Mouse (Mus musculus): Measurements from ENCODE around the gene Dlgap4. TPM values are rescaled to one million over a fixed set of nuclear protein-coding genes. Genes with fewer than 3 reads are reported as not detected.
A peak's percentile ranks its signal among the peaks of the same experiment; 100 is the strongest.

The Dlgap4 gene
- polyA plus RNA-seq, 2 experiments, result 94.1 to 100 TPM

DNA sequence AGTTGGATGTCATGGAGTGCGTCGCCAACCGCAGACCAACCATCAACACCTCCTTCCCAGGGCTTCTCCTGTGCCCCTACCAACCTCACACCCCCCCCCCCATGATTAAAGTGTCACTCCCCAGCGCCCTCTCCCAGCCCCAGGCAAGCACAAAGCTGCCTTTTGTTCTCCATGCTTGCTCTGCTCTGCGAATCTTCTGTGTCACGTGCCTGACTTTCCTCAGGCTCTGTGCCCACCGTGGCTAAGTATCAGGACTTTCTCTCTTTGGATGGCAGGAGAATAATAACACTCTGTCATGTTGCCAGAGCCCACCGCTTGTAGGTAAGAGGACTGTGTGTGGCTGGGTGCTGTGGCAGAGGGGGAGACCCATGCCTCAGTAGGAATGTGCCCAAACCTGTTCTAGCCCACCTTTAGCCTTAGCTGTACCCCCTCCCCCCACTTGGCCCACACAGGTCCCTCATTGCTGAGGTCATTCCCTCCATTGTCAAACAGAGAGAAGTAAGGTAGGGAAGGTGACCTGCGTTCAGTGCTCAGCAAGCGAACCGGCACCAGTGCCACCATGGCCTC, 79.8 kb downstream of the Dlgap4 start:
- no peaks in the 10 kb centered on the region for H3K36me3 ChIP-seq (ENCODE audit: control insufficient read depth, insufficient read depth, low read length)
- no peaks in the 10 kb centered on the region for H3K27me3 ChIP-seq (ENCODE audit: control insufficient read depth, insufficient read depth, low read length)
- no peak for ATAC-seq (ENCODE audit: low FRiP score, low read depth)

DNA sequence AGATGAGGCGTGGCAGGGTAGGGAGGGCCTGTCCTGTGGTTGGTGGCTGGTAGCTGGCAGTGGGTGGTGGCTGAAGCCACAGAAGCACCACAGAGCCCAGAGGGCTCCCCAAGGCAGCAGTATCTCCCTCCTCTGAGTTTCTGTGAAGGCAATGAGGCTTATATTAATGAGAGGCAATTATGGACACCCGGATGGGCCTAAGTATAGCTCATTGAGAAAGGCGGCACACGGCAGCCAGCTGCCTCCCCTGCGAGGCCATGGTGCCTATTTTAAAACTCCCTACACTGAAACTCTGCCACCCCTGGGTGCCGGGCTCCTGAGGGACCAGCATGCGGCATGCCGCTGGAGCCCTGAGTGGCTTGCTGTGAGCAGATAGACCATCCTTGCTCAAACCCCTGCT, 83.8 kb downstream of the Dlgap4 start:
- H3K27me3 ChIP-seq (ENCODE audit: control insufficient read depth, insufficient read depth, low read length), result no peaks in the 10 kb centered on the region
- no peak overlapping the region for H3K27ac ChIP-seq (replicated peaks; ENCODE audit: low read depth, low read length)
- WGBS, result 70% methylated on average over 8 of the region's 8 CpGs
- no peaks in the 10 kb centered on the region for H3K9me3 ChIP-seq (ENCODE audit: control insufficient read depth, low read length)
- H3K9ac ChIP-seq (ENCODE audit: low read depth, low read length, severe bottlenecking), result no peak overlapping the region
- TF ChIP-seq POLR2A (IDR thresholded peaks at IDR 0.05; ENCODE audit: borderline replicate concordance, extremely low read depth, insufficient read depth, insufficient read length), result no peak
- H3K4me3 ChIP-seq (replicated peaks; ENCODE audit: low read length), result no peak overlapping the region
- no peaks in the 10 kb centered on the region for H3K36me3 ChIP-seq (ENCODE audit: control insufficient read depth, insufficient read depth, low read length)
- ATAC-seq (ENCODE audit: low FRiP score, low read depth), result no peak
- no peaks in the 10 kb centered on the region for H3K4me1 ChIP-seq (ENCODE audit: control insufficient read depth, insufficient read depth, low read length)
- H3K4me2 ChIP-seq (replicated peaks; ENCODE audit: low read depth, low read length, severe bottlenecking), result no peak overlapping the region
- DNase-seq (ENCODE audit: low spot score), result no peak

More for the DNA sequence above, 79.8 kb downstream of the Dlgap4 start:
- H3K9ac ChIP-seq (ENCODE audit: low read depth, low read length, severe bottlenecking), result no peak overlapping the region
- H3K4me1 ChIP-seq (ENCODE audit: control insufficient read depth, insufficient read depth, low read length), result peaks cover 4% of the 10 kb centered on the region; the same call in 1 of the 2 replicates
- no peak for DNase-seq (ENCODE audit: low spot score)
- TF ChIP-seq POLR2A (IDR thresholded peaks at IDR 0.05; ENCODE audit: borderline replicate concordance, extremely low read depth, insufficient read depth, insufficient read length), result no peak
- H3K4me2 ChIP-seq (replicated peaks; ENCODE audit: low read depth, low read length, severe bottlenecking), result no peak overlapping the region
- 63% methylated on average over 11 of the region's 11 CpGs for WGBS
- H3K9me3 ChIP-seq (ENCODE audit: control insufficient read depth, low read length), result no peaks in the 10 kb centered on the region
- H3K27ac ChIP-seq (replicated peaks; ENCODE audit: low read depth, low read length), result no peak overlapping the region
- H3K4me3 ChIP-seq (replicated peaks; ENCODE audit: low read length), result no peak overlapping the region

GRCm38 (mm10) chr2:156698168-156698567, 84.7 kb downstream of the Dlgap4 start:
- Histone ChIP-seq H3K4me3 (replicated peaks; ENCODE audit: low read length) (no peak overlapping the region), H3K4me2 (replicated peaks; ENCODE audit: low read depth, low read length, severe bottlenecking) (no peak overlapping the region), H3K27ac (replicated peaks; ENCODE audit: low read depth, low read length) (no peak overlapping the region), H3K9ac (ENCODE audit: low read depth, low read length, severe bottlenecking) (no peak overlapping the region), H3K27me3 (ENCODE audit: control insufficient read depth, insufficient read depth, low read length) (no peaks in the 10 kb centered on the region), H3K9me3 (ENCODE audit: control insufficient read depth, low read length) (no peaks in the 10 kb centered on the region), H3K36me3 (ENCODE audit: control insufficient read depth, insufficient read depth, low read length) (no peaks in the 10 kb centered on the region), H3K4me1 (ENCODE audit: control insufficient read depth, insufficient read depth, low read length) (no peaks in the 10 kb centered on the region)
- 53% methylated on average over 9 of the region's 9 CpGs for whole genome bisulfite sequencing
- ATAC-seq (ENCODE audit: low FRiP score, low read depth) (no peak), DNase-seq (ENCODE audit: low spot score) (no peak)
- no peak for TF ChIP-seq POLR2A (IDR thresholded peaks at IDR 0.05; ENCODE audit: borderline replicate concordance, extremely low read depth, insufficient read depth, insufficient read length)

DNA sequence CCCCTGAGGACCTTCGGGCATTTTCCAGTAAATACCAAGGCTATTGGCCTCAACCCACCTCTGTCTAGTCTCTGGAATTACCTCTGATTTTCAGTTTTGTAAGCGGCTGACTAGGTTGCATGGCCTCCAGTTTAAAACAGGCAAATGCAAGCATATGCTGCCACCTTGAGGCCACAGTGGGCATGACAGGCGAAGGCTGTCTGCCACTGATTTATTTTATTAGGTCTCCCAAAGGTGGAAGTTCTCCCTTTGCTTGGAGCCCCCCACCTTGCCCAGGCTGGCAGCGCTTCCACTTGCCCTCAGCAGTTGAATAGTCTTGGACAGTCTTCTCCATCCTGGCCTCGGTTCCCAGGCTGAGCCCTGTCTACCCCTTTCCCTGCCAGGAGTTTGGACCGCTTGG, 92.0 kb downstream of the Dlgap4 start:
- no peak for ATAC-seq (ENCODE audit: low FRiP score, low read depth)
- no peak for TF ChIP-seq POLR2A (IDR thresholded peaks at IDR 0.05; ENCODE audit: borderline replicate concordance, extremely low read depth, insufficient read depth, insufficient read length)

GRCm38 (mm10) chr2:156716683-156717082, 103.2 kb downstream of the Dlgap4 start:
- ATAC-seq (ENCODE audit: low FRiP score, low read depth) (no peak), DNase-seq (ENCODE audit: low spot score) (no peak)
- Histone ChIP-seq H3K27me3 (ENCODE audit: control insufficient read depth, insufficient read depth, low read length) (no peaks in the 10 kb centered on the region), H3K9me3 (ENCODE audit: control insufficient read depth, low read length) (no peaks in the 10 kb centered on the region), H3K4me2 (replicated peaks; ENCODE audit: low read depth, low read length, severe bottlenecking) (no peak overlapping the region), H3K36me3 (ENCODE audit: control insufficient read depth, insufficient read depth, low read length) (no peaks in the 10 kb centered on the region), H3K27ac (replicated peaks; ENCODE audit: low read depth, low read length) (no peak overlapping the region), H3K4me3 (replicated peaks; ENCODE audit: low read length) (no peak overlapping the region), H3K4me1 (ENCODE audit: control insufficient read depth, insufficient read depth, low read length) (peaks cover 21% of the 10 kb centered on the region), H3K9ac (ENCODE audit: low read depth, low read length, severe bottlenecking) (no peak overlapping the region)
- 74% methylated on average over 6 of the region's 6 CpGs for WGBS
- TF ChIP-seq POLR2A (IDR thresholded peaks at IDR 0.05; ENCODE audit: borderline replicate concordance, extremely low read depth, insufficient read depth, insufficient read length), result no peak

More for the DNA sequence above, 92.0 kb downstream of the Dlgap4 start:
- peak; percentile 88 for DNase-seq (ENCODE audit: low spot score)
- Histone ChIP-seq H3K4me3 (replicated peaks; ENCODE audit: low read length) (no peak overlapping the region), H3K4me2 (replicated peaks; ENCODE audit: low read depth, low read length, severe bottlenecking) (no peak overlapping the region), H3K9me3 (ENCODE audit: control insufficient read depth, low read length) (no peaks in the 10 kb centered on the region), H3K27ac (replicated peaks; ENCODE audit: low read depth, low read length) (no peak overlapping the region), H3K27me3 (ENCODE audit: control insufficient read depth, insufficient read depth, low read length) (0 out of 2 replicates have a peak, but pooled peaks cover 4% of the 10 kb centered on the region), H3K36me3 (ENCODE audit: control insufficient read depth, insufficient read depth, low read length) (no peaks in the 10 kb centered on the region), H3K4me1 (ENCODE audit: control insufficient read depth, insufficient read depth, low read length) (no peaks in the 10 kb centered on the region), H3K9ac (ENCODE audit: low read depth, low read length, severe bottlenecking) (no peak overlapping the region)
- WGBS, result 21% methylated on average over 6 of the region's 6 CpGs

Measured in limb, embryonic 14.5 days (tissue).